Mouse (Mus musculus) liver, adult (tissue): ENCODE results near the gene Postn.

ENCODE experiments used
- GATA4 ChIP-seq: IDR thresholded peaks from 2 replicates; pipeline ENCODE4 v1.6.1; 2014; ENCODE audit warnings: mild to moderate bottlenecking, low read length; ENCODE audit not compliant: insufficient replicate concordance

The Postn gene

GRCm38 (mm10) chr3:54403791-54404190 is 42.9 kb downstream of the Postn start:
- TF ChIP-seq GATA4 = no peak

- TF ChIP-seq GATA4 = no peak
Observed at GRCm38 (mm10) chr3:54406567-54406966, 45.7 kb downstream of the Postn start.

- no peak for TF ChIP-seq GATA4
Observed at GRCm38 (mm10) chr3:54411052-54411451, 50.1 kb downstream of the Postn start.

GRCm38 (mm10) chr3:54412885-54413583 is 52.1 kb downstream of the Postn start:
- no peak for TF ChIP-seq GATA4

GRCm38 (mm10) chr3:54413584-54413897 is 52.6 kb downstream of the Postn start:
- TF ChIP-seq GATA4 = no peak

- no peak for TF ChIP-seq GATA4
Observed at GRCm38 (mm10) chr3:54414386-54414785, 53.5 kb downstream of the Postn start.

GRCm38 (mm10) chr3:54417833-54418386 is 57.0 kb downstream of the Postn start:
- no peak for TF ChIP-seq GATA4

- no peak for TF ChIP-seq GATA4
Observed at GRCm38 (mm10) chr3:54420189-54420928, 59.5 kb downstream of the Postn start.

GRCm38 (mm10) chr3:54420983-54421382 is 60.1 kb downstream of the Postn start:
- no peak for TF ChIP-seq GATA4

GRCm38 (mm10) chr3:54421666-54422065 is 60.8 kb downstream of the Postn start:
- no peak for TF ChIP-seq GATA4

GRCm38 (mm10) chr3:54424146-54424545 is 63.2 kb downstream of the Postn start:
- no peak for TF ChIP-seq GATA4

- TF ChIP-seq GATA4 = no peak
Observed at GRCm38 (mm10) chr3:54431663-54432062, 70.8 kb downstream of the Postn start.

GRCm38 (mm10) chr3:54432167-54432566 is 71.3 kb downstream of the Postn start:
- no peak for TF ChIP-seq GATA4

- TF ChIP-seq GATA4 = no peak
Observed at GRCm38 (mm10) chr3:54432605-54433004, 71.7 kb downstream of the Postn start.

- TF ChIP-seq GATA4 = no peak
Observed at GRCm38 (mm10) chr3:54434571-54434970, 73.7 kb downstream of the Postn start.

- no peak for TF ChIP-seq GATA4
Observed at GRCm38 (mm10) chr3:54436373-54436964, 75.6 kb downstream of the Postn start.
